Mouse (Mus musculus) adrenal gland, postnatal 14 days (tissue): ENCODE results near the gene C3. TPM values are rescaled to one million over a fixed set of nuclear protein-coding genes. Genes with fewer than 3 reads are reported as not detected.
A peak's percentile ranks its signal among the peaks of the same experiment; 100 is the strongest.

Source experiments
- DNase-seq: peaks from one replicate; pipeline ENCODE4 v3.0.0; 2021; ENCODE audit warnings: mixed read lengths
- total RNA-seq: library from RNA; stranded (reverse); gene quantifications from 2 replicates; pipeline ENCODE4 v1.2.3, GENCODE M21; 2021

C3 gene
- total RNA-seq, 1 experiment from 2014 or later = 603 TPM

DNA sequence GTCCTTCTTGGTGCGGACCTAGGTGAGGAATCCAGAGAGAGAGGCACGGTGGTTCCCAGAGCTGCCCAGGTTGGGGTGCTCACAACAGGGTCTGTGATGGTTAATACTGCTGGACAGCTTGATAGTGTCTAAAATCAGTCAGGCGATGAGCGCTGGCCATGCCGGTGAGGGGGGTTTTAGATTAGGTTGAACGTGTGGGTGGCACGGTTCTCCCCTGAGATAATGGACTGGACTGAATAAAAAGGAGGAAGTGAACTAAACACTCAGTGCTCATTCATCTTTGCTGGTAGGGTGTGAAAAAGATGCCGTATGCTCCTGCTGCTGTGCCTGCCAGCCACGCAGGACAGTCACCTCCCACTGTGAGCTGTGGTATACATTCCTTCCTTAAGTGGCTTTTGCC is 4.6 kb downstream of the C3 start:
- no peak for DNase-seq

GRCm38 (mm10) chr17:57221911-57222310 is 6.0 kb downstream of the C3 start:
- DNase-seq = no peak

DNA sequence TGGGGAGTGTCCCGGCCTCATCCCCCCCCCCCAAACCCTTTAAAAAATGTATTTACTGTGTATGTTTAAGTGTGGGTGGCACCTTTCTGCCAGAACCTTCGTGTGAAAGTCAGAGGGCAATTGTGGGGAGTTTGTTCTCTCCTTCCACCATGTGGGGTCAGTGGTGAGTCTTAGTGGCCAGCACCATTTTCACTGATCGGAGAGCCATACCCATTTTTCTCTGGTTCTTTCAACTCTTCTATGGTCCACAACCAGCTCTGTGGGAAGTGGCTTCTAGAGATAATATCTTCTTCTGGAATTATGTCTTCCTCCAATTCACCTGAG is 8.1 kb downstream of the C3 start:
- DNase-seq = peak; percentile 58

DNA sequence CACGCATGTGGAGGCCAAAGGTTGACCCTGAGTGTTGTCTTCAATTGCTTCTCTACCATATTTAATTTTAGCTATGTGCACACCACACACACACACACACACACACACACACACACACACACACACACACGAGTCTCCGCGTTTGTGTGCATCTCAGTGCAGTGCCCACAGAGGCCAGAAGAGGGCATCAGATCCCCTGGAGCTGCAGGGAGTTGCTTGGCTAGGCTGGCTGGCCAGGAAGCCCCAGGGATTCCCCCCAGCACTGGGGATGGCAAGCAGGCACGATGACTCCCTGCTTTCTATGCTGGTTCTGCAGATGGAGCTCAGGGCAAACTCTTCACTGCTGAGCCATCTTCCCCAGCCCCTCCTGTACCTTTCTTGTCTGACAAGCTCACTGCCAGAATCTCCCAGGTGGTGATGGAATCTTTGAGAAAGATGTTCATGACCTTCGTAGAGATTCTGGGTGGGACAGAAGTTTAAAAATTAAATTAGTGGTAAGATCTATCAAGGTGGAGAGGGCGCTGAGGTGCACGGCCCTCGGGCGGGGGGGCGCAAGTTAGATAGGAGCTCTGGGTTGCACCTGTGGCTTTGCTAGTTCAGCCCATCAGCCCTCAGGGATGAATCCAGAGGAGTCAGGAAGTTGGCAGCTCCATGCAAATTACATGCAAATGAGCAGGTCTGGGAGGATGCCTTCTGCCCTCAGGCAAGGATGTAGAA is 8.6 kb downstream of the C3 start:
- peak; percentile 89 for DNase-seq

DNA sequence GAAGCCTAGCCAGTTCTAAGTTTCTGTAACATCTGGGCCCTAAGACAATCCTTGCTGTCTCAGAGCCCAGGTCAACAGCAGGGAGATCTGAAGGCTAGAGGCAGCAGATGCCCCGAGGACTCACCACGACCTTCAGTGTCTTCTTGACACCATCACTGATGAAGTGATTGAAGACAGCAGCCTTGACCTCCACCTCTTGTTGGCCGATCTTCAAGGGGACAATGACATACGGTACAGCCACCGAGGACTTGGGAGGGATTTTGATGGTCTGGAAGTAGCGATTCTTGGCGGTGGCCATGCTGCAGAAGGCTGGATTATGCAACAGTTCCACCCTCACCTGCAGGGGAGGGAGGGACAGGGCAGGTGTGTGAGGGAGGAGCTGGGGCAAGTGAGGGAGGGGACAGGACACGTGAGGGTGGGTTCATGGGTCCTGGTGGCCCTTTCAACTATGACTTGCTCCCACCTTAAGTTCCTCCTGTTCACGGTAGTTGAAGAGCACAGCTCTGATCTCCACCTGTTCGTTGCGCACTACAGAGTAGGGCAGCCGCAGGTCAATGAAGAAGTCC is 9.5 kb downstream of the C3 start:
- peak; percentile 38 for DNase-seq

DNA sequence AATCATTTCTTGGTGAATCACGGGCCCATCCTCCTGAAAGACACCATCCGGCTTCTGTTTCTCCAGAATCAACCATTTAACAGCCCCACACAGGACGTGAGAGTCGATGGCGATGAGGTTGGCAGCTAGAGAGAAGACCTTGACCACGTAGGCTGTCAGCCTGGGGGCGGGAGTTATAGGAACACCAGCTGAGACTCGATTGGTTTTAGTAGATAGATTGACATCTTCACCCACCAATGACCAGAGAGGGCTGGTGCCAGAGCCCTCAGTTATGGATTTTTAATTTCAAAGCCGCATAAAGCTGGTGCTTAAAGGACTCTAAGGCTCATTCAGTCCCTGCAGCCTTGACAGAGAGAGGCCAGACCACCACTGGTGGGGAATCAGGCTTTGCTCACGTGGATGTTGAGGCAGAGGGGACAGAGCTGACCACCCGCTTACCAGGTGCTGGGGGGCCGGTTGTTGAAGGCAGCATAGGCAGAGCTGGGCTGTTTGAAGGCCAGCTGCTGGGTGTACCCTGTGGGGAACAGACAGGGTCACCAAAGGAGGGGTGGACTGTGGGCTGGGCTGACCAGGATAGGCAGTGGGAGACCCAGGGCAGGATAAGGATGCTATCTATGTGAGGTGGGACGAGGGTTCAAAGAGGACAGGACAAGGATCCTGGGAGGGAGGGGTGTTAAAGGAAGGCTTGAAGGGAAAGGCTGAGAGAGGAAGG is 13.1 kb downstream of the C3 start:
- DNase-seq = peak; percentile 36

DNA sequence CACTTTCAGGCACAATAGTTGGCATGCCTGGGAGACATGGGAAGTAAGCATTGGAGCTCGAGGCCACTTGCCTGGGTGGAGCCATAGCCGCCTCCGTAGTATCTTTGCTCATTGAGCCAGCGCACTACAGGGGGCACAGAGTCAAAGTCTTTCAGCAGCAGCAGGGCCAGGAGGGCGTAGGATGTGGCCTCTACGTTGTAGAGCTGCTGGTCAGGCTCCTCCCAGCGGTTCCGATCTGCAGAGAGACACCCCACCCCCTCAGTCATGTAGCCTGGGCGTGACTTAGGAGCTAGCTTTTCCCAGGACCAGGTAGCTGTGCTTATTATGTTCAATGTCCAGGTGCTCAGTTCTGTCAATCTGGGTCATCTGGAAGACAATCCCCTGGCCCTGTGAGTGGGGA is 16.4 kb downstream of the C3 start:
- DNase-seq = no peak

DNA sequence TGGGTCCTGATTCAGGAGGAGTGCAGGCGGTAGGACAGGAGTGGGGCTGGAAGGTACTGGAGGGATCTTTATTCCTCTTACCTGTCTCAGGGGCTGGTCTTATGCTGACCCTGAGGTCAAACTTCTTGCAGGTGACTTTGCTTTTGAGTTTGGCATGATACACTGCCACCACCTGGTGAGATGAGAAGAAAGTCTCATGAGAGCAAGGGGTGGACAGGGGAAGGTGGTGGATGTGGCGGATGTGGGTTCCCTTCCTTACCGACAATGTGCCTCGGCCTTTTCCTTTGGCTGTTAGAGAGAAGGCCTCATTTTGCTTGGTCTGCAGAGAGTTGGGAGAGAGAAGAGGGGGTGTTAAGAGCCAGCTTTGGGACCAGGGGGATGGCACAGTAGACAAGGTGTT is 18.6 kb downstream of the C3 start:
- no peak for DNase-seq

DNA sequence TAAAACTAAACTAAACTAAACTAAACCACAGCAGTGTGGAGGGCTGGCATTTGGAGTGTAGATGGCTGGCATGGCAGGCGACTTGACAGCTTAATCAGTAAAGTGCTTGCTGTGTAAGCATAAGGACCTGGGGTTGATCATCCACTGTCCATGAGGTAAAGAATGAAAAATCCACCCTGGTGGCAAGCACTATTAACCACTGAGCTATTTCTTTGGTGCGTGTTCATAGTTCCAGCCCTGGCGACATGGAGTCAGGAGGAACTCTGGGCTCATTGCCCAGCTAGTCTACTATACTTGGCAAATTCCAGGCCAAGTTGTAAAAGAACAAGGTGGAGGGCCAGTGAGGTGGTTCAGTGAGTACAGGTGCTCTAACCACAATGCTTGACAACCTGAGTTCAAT is 20.0 kb downstream of the C3 start:
- no peak for DNase-seq

DNA sequence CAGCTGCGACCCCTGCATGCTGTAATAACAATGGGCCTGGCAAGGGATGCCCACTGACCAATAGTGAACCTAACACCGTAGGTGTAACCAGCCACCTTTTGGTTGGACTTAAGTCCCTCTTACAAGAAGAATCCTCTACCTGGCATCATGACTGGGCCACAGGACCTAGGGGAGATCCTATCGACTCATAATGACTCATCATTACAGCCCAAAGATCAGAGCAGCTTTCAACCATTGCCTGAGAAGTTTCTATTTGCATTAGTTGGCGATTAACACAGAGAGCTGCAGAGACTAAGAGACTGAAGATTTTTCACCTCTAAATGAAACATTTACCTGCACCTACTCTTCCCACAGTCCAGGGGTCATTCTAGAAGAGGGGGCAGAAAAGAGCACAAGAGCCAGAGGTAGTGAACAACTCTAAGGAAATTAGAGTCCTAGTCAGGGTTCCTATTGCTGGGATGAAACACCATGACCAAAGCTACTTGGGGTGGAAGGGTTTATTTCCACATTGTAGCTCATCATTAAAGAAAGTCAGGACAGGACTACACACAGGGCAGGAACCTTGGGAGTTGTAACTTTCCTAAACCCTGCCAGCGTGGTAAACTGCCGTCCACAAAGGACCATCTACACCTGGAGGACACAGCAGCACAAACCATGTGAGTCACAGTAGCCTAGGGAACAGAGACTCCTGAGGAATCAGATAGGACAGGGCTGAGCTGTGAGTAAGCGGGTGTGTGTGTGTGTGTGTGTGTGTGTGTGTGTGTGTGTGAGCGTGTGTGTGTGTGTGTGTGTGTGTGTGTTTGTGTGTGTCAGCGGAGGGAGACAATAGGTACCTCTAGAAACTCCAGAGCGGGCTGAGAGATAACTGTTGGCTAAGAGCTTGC is 25.9 kb downstream of the C3 start:
- DNase-seq = no peak

GRCm38 (mm10) chr17:57198252-57198651 is 29.7 kb downstream of the C3 start:
- no peak for DNase-seq

GRCm38 (mm10) chr17:57195326-57196010 is 32.5 kb downstream of the C3 start:
- no peak for DNase-seq

DNA sequence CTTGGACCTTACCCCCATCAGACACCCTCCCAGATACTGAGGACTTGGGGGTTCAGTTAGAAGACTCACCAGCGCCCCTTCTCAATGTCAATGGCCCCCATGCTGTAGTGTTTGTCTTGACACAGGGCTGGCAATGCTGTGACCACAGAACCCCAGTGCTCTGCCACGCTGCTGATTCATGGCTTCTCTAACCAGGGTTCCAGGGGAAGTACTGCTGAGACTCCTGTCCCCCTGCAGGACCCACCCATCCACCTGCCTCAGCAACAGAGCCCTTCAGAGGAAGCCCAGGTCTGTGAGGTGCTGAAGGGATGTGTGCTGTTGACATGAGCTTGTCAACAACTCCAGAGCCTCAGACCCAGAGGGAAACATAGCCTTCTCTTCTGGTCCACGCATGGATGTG is 33.2 kb downstream of the C3 start:
- no peak for DNase-seq

DNA sequence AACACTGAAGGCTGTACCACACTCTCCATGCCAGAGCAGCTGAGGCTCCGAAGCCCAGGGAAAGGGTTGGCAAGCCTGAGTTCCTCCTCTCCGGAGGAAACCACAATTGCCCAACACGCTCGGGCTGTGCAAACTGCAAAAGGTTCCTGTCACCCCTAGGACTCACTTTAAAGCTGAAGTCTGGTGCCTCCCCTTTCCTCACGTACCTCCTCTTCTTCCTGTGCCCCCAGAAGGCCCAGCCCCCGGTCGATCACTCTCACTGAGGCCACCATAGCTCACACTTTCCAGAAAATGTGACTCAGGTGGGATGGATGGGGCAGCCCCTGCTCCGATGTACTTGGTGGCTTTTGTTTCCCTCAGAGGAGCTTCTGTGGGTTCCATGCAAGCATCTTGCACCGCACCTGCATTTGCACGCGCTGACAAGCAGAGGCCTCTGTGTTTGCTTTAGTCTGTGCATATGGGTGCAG is 33.9 kb downstream of the C3 start, which contains the start of gene Tnfsf14:
Gene Tnfsf14 (minus strand): TSS at position 137 of the 467 bp plus-strand sequence.
- DNase-seq = no peak

DNA sequence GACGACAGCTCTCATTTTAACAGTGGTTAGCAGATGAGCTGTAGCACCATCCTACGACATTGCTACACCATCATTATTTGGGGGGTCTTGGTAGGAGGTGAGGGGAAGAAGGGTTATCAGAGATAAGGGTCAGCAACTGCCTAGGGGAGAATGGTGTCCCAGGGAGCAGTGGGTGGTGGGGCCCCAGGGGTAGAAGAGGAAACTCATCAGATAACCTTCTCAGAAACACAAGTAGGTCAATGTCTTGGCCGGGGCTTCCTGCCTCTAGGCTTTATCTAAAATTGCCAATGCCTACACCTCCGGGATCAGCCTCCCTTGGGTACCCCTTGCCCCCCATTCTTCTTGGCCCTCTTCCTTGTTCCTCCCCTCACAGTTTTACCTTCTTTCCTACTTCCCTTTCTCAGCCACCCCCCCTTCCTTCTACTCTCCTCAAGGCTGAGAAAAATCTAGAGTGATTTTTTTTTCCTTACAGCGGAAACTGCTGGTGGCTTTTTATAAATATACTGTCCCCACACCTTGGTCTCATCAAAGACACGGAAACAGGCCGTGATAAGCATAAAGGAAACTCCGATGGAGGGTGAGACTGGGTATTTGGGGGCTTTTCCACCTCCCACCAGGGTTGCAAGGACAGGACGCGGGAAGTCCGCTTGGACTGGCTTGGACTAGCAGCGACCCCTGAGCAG is 39.3 kb downstream of the C3 start:
- no peak for DNase-seq

GRCm38 (mm10) chr17:57185641-57186040 is 42.3 kb downstream of the C3 start:
- DNase-seq = no peak

- DNase-seq = no peak
Observed at GRCm38 (mm10) chr17:57182871-57183270, 45.1 kb downstream of the C3 start.

GRCm38 (mm10) chr17:57180363-57180762 is 47.6 kb downstream of the C3 start:
- DNase-seq = peak; percentile 47

DNA sequence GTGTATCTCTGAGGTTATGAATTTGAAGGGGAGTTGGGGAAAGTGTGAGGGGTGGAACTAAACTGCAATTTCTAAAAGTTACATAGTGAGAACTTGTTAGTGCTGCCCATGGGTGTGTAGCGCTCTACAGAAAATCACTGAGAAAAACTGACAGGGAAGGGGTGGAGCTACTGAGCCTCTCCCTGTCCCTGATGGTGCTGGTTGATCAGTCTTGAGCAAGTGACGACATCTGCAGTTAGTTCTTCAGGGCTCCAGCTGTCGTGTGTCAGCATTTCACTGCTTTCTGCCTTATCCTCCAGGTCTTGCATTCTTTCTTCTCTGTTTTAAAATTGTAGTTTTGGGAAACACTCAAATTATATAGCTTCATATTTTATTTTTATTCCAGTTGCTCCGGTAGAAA is 54.6 kb downstream of the C3 start:
- DNase-seq = no peak

- DNase-seq = no peak
Observed at GRCm38 (mm10) chr17:57172378-57172777, 55.6 kb downstream of the C3 start.

DNA sequence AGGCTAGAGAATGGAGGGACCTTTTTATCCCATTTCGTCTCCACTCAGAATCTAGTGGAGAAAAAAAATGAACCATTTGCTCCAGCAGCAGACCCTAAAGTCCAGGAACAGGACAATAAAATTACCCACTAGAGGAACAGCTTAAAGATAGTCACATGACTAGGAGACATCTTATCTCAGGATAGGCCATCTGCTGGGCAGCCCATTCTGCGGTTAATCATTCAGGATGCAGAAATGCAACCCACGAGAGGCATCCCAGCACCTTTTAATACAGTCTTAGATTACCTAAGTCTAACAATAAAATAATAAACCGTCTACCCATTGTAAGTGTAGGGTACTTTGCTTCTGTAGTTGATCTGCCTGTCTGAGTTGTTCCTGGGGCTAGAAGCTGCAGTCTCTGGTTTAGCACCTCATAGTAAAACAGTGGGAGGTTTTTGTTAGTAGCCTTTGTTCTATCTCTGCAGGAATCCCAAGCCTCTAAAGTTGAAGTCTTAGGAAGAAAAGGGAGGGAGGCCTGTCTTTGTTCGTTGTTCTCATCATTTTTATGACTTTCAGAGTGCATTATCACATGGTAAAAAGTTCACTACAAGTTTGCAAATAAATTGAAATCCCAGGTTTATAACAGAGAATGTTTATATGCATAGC is 57.2 kb downstream of the C3 start:
- no peak for DNase-seq
